Mouse (Mus musculus): ENCODE data around the gene Tcf25. TPM values are rescaled to one million over a fixed set of nuclear protein-coding genes. Genes with fewer than 3 reads are reported as not detected.
"Not testable (repeated sequence)": the region's sequence is repeated elsewhere in the genome, so short reads cannot be mapped to it uniquely, and the experiment has no call there.

Gene Tcf25
- total RNA-seq, 1 experiment from 2014 or later = 105 TPM

GRCm38 (mm10) chr8:123426511-123427509 is 53.3 kb downstream of the Tcf25 start:
- ATAC-seq (replicated peaks; ENCODE audit: low read depth, poor library complexity, severe bottlenecking) = no peak

GRCm38 (mm10) chr8:123427639-123428275 is 54.2 kb downstream of the Tcf25 start:
- no peak for ATAC-seq (replicated peaks; ENCODE audit: low read depth, poor library complexity, severe bottlenecking)

DNA sequence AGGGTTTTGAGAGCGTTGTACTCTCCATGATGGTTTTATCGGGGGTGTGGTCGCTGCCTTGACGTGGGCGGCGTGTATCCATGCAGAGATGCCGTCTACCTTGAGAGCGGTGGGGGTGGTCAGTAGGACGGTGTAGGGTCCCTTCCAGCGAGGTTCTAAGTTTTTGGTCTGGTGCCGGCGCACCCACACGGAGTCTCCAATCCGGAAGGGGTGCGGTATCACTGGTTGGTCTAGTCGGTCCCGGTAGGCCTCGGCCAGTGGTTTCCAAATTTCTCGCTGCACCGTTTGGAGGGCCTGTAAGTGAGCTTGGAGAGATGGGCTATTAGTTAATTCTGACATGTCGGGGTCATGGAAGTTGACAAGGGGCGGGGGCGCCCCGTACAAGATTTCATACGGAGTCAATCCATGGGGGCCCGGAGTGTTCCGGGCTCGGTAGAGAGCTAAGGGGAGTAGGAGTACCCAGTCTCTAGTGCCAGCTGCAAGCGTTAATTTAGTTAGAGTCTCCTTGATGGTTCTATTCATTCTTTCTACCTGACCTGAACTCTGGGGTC is 54.9 kb downstream of the Tcf25 start:
- ATAC-seq (replicated peaks; ENCODE audit: low read depth, poor library complexity, severe bottlenecking) = no peak

- no peak for ATAC-seq (replicated peaks; ENCODE audit: low read depth, poor library complexity, severe bottlenecking)
Measured at GRCm38 (mm10) chr8:123428939-123429721, 55.6 kb downstream of the Tcf25 start.

DNA sequence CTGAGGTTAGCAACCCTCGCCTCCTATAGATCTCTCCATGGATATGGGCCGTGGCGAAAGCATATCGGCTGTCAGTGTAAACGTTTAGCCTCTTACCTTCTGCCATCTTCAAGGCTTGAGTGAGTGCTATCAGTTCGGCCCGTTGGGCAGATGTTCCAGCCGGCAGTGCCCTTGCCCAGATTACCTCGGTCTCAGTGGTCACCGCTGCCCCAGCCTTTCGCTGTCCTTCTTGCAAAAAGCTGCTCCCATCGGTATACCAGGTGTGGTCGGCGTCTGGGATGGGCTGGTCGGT is 56.1 kb downstream of the Tcf25 start:
- not testable (repeated sequence) for ATAC-seq (replicated peaks; ENCODE audit: low read depth, poor library complexity, severe bottlenecking)

DNA sequence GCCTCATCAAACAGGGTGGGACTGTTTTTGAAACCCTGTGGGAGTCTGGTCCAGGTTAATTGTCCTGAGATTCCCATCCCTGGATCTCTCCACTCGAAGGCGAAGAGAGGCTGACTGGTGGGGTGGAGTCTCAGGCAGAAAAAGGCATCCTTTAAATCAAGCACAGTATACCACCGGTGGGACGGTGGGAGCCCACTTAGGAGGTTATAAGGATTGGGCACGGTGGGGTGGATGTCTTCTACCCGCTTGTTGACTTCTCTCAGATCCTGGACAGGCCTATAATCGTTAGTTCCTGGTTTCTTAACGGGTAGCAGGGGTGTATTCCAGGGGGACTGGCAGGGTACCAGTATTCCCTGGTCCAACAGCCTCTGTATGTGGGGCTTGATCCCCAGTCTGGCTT is 57.4 kb downstream of the Tcf25 start:
- ATAC-seq (replicated peaks; ENCODE audit: low read depth, poor library complexity, severe bottlenecking) = not testable (repeated sequence)

DNA sequence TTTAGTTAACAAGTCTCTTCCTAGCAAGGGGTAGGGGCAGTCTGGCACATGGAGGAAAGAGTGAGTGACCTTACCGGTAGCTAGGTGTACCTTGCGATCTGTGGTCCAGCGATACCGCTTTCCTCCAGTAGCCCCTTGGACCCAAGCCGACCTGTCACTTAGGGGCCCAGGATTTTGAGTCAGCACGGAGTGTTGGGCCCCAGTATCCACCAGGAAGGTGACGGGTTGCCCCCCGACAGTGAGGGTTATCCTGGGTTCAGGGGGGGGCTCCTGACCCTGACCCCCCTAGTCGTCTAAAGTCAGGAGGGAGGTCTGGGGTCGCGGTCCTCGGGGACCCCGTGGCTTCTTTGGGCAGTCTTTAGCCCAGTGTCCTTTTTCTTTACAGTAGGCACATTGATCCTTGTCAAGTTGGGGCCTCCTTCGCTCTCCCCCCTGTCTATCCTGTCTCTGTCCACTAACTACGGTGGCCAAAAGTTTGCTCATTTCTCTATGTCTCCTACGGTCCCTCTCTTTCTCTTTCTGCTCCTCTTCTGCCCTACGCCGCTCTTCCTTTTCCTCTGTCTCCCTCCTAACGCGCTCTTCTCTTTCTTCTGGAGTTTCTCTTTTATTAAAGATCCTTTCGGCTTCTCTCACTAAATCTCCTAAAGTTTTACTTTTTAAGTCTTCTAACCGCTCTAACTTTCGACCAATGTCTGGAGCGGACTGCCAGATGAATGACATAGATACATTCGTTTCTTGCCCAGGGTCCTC is 58.2 kb downstream of the Tcf25 start:
- no peak for ATAC-seq (replicated peaks; ENCODE audit: low read depth, poor library complexity, severe bottlenecking)

DNA sequence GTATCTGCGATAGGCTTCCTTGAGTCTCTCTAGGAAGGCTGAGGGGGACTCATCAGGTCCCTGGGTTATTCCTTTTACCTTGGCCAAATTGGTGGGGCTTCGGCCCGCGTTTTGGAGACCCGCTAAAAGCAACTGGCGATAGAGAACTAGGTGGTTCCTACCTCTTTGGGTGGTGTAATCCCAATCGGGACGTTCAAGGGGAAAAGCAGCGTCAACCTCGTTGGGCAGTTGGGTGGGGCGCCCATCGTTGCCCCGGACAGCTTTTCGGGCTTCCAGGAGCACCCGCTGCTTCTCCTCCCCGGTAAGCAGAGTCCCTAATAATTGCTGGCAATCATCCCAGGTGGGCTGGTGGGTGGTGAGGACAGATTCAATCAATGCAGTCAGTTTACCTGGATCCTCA is 58.8 kb downstream of the Tcf25 start:
- ATAC-seq (replicated peaks; ENCODE audit: low read depth, poor library complexity, severe bottlenecking) = no peak

- ATAC-seq (replicated peaks; ENCODE audit: low read depth, poor library complexity, severe bottlenecking) = not testable (repeated sequence)
Measured at GRCm38 (mm10) chr8:123433241-123433974, 59.9 kb downstream of the Tcf25 start.

GRCm38 (mm10) chr8:123441788-123442187 is 68.2 kb downstream of the Tcf25 start:
- no peak for ATAC-seq (replicated peaks; ENCODE audit: low read depth, poor library complexity, severe bottlenecking)

- ATAC-seq (replicated peaks; ENCODE audit: low read depth, poor library complexity, severe bottlenecking) = no peak
Measured at GRCm38 (mm10) chr8:123442351-123442750, 68.8 kb downstream of the Tcf25 start.

- peak; percentile 92 for ATAC-seq (replicated peaks; ENCODE audit: low read depth, poor library complexity, severe bottlenecking)
Measured at GRCm38 (mm10) chr8:123442871-123443575, 69.5 kb downstream of the Tcf25 start.

DNA sequence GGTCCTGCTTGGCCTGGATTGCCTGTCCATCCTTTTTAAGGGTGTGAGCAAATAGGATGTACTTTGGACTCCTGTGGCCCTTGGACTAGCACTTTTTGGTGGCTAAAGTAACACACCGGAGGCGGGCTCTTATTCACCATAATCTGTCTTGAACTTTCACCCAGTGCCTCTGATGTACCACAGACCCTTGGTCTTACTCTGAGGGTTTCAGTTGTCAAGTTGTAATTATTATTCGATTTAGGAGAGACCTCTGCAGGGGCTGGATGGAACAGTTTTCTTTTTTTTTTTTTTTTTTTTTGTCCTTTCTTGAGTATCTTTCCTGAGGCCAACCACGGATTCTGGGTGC is 70.0 kb downstream of the Tcf25 start:
- ATAC-seq (replicated peaks; ENCODE audit: low read depth, poor library complexity, severe bottlenecking) = no peak

- ATAC-seq (replicated peaks; ENCODE audit: low read depth, poor library complexity, severe bottlenecking) = peak; percentile 37
Measured at GRCm38 (mm10) chr8:123444131-123444530, 70.6 kb downstream of the Tcf25 start.

GRCm38 (mm10) chr8:123445981-123446380 is 72.4 kb downstream of the Tcf25 start:
- ATAC-seq (replicated peaks; ENCODE audit: low read depth, poor library complexity, severe bottlenecking) = no peak

- ATAC-seq (replicated peaks; ENCODE audit: low read depth, poor library complexity, severe bottlenecking) = no peak
Measured at GRCm38 (mm10) chr8:123446799-123447198, 73.2 kb downstream of the Tcf25 start.

DNA sequence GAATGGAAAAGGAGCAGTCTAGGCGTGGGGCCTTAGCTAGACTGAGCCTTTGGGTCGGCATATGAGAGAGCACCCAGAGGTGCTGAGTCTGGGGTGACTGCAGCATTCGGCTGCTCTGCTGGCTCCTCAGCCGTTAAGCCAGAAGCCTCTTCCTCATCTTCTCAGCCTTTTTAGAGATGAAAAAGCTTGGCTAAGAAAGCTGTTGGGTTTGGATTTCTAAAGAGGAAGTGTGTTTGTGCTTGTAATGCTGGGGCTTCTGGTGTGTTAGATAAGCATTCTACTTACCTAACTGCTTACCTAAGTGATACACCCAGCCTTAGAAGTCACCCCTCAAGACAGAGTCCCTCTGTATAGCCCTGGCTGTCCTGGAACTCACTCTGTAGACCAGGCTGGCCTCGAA is 77.2 kb downstream of the Tcf25 start:
- peak; percentile 63 for ATAC-seq (replicated peaks; ENCODE audit: low read depth, poor library complexity, severe bottlenecking)

GRCm38 (mm10) chr8:123451747-123452146 is 78.2 kb downstream of the Tcf25 start:
- ATAC-seq (replicated peaks; ENCODE audit: low read depth, poor library complexity, severe bottlenecking) = not testable (repeated sequence)
